In genomic region chr1:89121466-89121865, GRCm38 (mm10) we compare ENCODE assay signal across 11 mouse cellular contexts. TPM values are rescaled to one million over a fixed set of nuclear protein-coding genes. Genes with fewer than 3 reads are reported as not detected.
DNase-seq lines count a peak whose midpoint lies in the region; ATAC-seq and TF ChIP-seq lines count a peak whose summit lies in the region.
"Had no signal": no experiment of that assay in that cellular context is flagged by ENCODE, and none has a peak within 500 bp of the region (broad histone marks: within the 10 kb centered on the region; RNA-seq: fewer than 3 reads in every experiment).

No protein-coding gene starts in this region.

- peaks cover 9% of the 10 kb centered on the region for H3K79me2 ChIP-seq in myocyte (ENCODE audit: control insufficient read depth, insufficient read depth)

- no peaks in the 10 kb centered on the region for H3K36me3 ChIP-seq in myocyte (ENCODE audit: control insufficient read depth, insufficient read depth)
- H3K36me3 ChIP-seq: midbrain, embryonic 15.5 days had no signal

- H3K4me3 ChIP-seq in myocyte = no peak overlapping the region
- H3K4me3 ChIP-seq: midbrain, embryonic 15.5 days had no signal

- DNase-seq in adrenal gland, postnatal 10 days = peak; percentile 62
- DNase-seq in adrenal gland, postnatal 25 days = no peak
- peak; percentile 60 for DNase-seq in kidney, postnatal 10 days
- DNase-seq in kidney, adult 8-10 months = no peak
- DNase-seq in heart, postnatal 4 days = peak; percentile 65
- DNase-seq in embryo, embryonic 10.5 days (ENCODE audit: low spot score) = no peak
- DNase-seq: B cell, adult 2 months; liver had no signal

- no peak for TF ChIP-seq POLR2A in myocyte (IDR thresholded peaks at IDR 0.05; ENCODE audit: insufficient read length, low read depth)

- peak overlapping the region; percentile 74 for H3K4me2 ChIP-seq in myocyte (ENCODE audit: low read depth)
- H3K4me2 ChIP-seq: midbrain, embryonic 15.5 days had no signal

- no peak for ATAC-seq in megakaryocyte, adult 5-6 weeks (ENCODE audit: poor library complexity, severe bottlenecking)
- ATAC-seq: midbrain, embryonic 15.5 days had no signal

- no peak overlapping the region for H3ac ChIP-seq in myocyte (ENCODE audit: control insufficient read depth, insufficient read length)

- no peaks in the 10 kb centered on the region for H3K27me3 ChIP-seq in myocyte (ENCODE audit: control insufficient read depth, insufficient read depth, insufficient read length)
- H3K27me3 ChIP-seq: midbrain, embryonic 15.5 days had no signal

TF ChIP-seq in myocyte, 11 proteins besides CTCF, POLR2A, EP300 and RAD21:
- TF ChIP-seq MAX (IDR thresholded peaks at IDR 0.05; ENCODE audit: low read depth) (no peak), MYOD1 (IDR thresholded peaks at IDR 0.05; ENCODE audit: control insufficient read depth in 1 of 3, insufficient read length in 2 of 3, low read depth in 2 of 3) (no peak), TCF12 (IDR thresholded peaks at IDR 0.05; ENCODE audit: insufficient read depth, poor library complexity, severe bottlenecking) (no peak), TCF3 (IDR thresholded peaks at IDR 0.05; ENCODE audit: insufficient read length, low read depth) (no peak), REST (IDR thresholded peaks at IDR 0.05; ENCODE audit: insufficient read depth, insufficient read length) (no peak), E2F4 (IDR thresholded peaks at IDR 0.05; ENCODE audit: insufficient read depth) (no peak), CEBPB (IDR thresholded peaks at IDR 0.05; ENCODE audit: insufficient read depth, poor library complexity, severe bottlenecking) (no peak)

RNA-seq across cellular contexts. Expression of gene Sh3bp4, which starts 51.3 kb away (rescaled TPM):
- total RNA-seq in adrenal gland, postnatal 10 days (2021) = 10 to 100 TPM; 13.4 to 17.6 TPM
- total RNA-seq in adrenal gland, postnatal 25 days (2021) = 12.1 and 14.1 TPM in 2 replicates
- 10 to 100 TPM; 43.5 to 45.3 TPM for total RNA-seq in heart, postnatal 4 days (2021)
- polyA plus RNA-seq in myocyte (2012; fragmentation: generic; extraction: Trizol) = 23.2 TPM
- 1.9 and 3.6 TPM in 2 replicates for total RNA-seq in megakaryocyte, adult 5-6 weeks (2015)
- total RNA-seq in megakaryocyte, adult 5-6 weeks (2017) = 0.94 and 1.3 TPM in 2 replicates

Comparison
In these comparisons a context has a peak if more than half of its experiments do, and no peak if none do; other contexts are left out.
1. DNase-seq: peak in adrenal gland, postnatal 10 days (single experiment), kidney, postnatal 10 days (single experiment) and heart, postnatal 4 days (single experiment); none in adrenal gland, postnatal 25 days (single experiment), kidney, adult 8-10 months (0 of 2) and embryo, embryonic 10.5 days (single experiment).